Mouse (Mus musculus) testis, adult 2 months (tissue): ENCODE measurements around the gene Vtn. TPM values are rescaled to one million over a fixed set of nuclear protein-coding genes. Genes with fewer than 3 reads are reported as not detected.
A peak's percentile ranks its signal among the peaks of the same experiment; 100 is the strongest.

Experiments
- H3K27ac ChIP-seq: fragments of 200-500 bp; 2 replicates; pipeline ENCODE4 v1.5.1; 2012; ENCODE audit warnings: low read depth, low read length; ENCODE audit not compliant: control insufficient read depth, insufficient read depth
- H3K27me3 ChIP-seq: fragments of 200-500 bp; 2 replicates; pipeline ENCODE4 v1.6.1; 2012; ENCODE audit warnings: mild to moderate bottlenecking, low read length, moderate library complexity; ENCODE audit not compliant: control insufficient read depth, insufficient read depth
- H3K36me3 ChIP-seq: fragments of 200-500 bp; 2 replicates; pipeline ENCODE4 v1.6.1; 2012; ENCODE audit warnings: mild to moderate bottlenecking, low read length; ENCODE audit not compliant: control insufficient read depth, insufficient read depth
- H3K4me1 ChIP-seq: fragments of 200-500 bp; 2 replicates; pipeline ENCODE4 v1.6.1; 2012; ENCODE audit warnings: low read length; ENCODE audit not compliant: control insufficient read depth, insufficient read depth
- H3K4me3 ChIP-seq: fragments of 200-500 bp; 2 replicates; pipeline ENCODE4 v1.5.1; 2012; ENCODE audit warnings: low read depth, mild to moderate bottlenecking, low read length, moderate library complexity, mixed read lengths; ENCODE audit not compliant: control insufficient read depth
- CTCF ChIP-seq: fragments of 200-500 bp; IDR thresholded peaks from 2 replicates; pipeline ENCODE4 v1.5.1; 2012; ENCODE audit warnings: low read depth, mild to moderate bottlenecking, inconsistent platforms, low read length, moderate library complexity; ENCODE audit not compliant: control insufficient read depth, insufficient read depth, insufficient replicate concordance
- POLR2A ChIP-seq: fragments of 200-500 bp; IDR thresholded peaks from 2 replicates; pipeline ENCODE4 v1.6.1; 2012; ENCODE audit warnings: low read depth, mild to moderate bottlenecking, inconsistent platforms, low read length, moderate library complexity; ENCODE audit not compliant: control insufficient read depth
- polyA plus RNA-seq: library from polyadenylated mRNA; depleted of rRNA; stranded (reverse); fragments of >200 nt; gene quantifications from 2 replicates; pipeline ENCODE4 v1.2.3, GENCODE M21; 2012

Gene Vtn
- polyA plus RNA-seq, 1 experiment: 0.78 TPM

DNA sequence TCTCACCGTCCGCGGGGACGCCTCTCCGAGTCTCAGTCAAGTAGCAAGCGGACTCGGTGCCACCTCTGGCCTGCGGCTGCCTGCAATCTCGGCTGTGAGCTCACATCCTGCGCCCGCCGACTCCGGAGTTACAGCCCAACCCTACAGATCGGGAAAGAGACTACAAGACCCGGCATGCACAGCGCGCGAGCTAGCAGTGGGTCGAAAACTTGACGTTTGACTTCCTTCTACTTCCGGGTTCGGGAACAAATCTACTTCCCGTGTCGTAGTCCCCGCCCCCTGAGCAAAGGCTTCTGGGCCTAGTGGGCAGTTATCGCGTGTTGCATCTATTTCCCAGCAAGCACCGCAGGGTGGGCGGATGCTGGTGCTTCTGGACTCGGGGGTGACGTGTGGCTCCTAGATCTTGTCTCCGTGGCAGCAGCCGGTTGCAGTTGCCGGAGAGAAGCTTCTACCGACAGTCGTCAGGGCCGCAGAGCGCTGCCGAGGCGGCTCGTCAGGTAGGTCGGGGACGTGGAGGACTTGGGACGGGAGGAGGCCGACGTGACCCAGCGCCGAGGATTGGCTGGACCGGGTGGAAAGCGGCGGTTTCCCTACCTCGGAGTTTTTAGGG is 37.3 kb downstream of the Vtn start, which contains the start of the genes Tnfaip1 and Ift20:
Gene Tnfaip1, minus strand, starts transcription at position 253 of the 610 bp plus-strand sequence.
Gene Ift20, plus strand, starts transcription at position 282 of the 610 bp plus-strand sequence.
- TF ChIP-seq POLR2A (peak; percentile 89), CTCF (no peak)
- Histone ChIP-seq H3K36me3 (peaks cover 4% of the 10 kb centered on the region), H3K4me3 (peak within 1 kb of the TSS; percentile 100), H3K27ac (peak within 1 kb of the TSS; percentile 99), H3K27me3 (no peaks in the 10 kb centered on the region), H3K4me1 (peaks cover 2% of the 10 kb centered on the region)

DNA sequence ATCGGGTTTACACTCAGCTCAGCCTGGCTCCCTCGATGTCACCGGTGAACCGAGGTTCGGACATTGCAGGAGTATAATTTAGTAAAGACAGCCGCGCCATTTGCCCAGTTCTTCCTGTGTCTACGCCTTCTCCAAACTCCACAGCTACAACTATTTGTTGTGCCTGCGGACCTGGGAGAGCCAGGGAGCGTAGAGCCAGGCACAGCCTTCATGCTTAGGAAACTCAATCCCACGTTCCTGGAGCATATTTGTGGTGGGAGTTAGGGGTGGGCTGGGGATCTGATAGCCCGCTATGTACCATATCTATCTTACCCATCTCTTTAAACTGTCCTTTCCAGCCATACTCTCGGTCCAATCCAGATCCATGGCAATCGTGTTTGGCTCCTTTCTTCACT is 37.8 kb downstream of the Vtn start:
- TF ChIP-seq CTCF (no peak), POLR2A (no peak)
- Histone ChIP-seq H3K4me1 (peaks cover 2% of the 10 kb centered on the region), H3K27me3 (no peaks in the 10 kb centered on the region), H3K27ac (peak overlapping the region; percentile 99), H3K4me3 (peak overlapping the region; percentile 100), H3K36me3 (peaks cover 4% of the 10 kb centered on the region)

DNA sequence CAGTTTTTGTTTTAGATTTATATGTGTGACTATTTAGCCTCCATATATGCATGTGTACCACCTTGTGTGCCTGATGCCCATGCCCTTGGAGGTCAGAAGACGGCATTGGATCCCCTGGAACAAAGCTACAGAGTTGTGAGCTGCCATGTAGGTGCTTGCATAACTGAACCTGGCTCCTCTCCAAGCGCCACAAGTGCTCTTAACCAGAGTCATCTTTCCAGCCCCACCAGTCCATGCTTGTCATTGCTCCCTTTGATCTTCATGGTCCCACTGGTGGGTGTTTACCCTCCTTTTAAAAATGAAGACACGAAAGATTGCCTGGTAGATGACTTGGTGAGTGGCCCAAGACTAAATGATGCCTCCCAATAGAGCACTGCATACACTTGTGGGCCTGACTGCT is 41.5 kb downstream of the Vtn start:
- Histone ChIP-seq H3K36me3 (peaks cover 5% of the 10 kb centered on the region), H3K4me1 (peaks cover 2% of the 10 kb centered on the region), H3K27ac (no peak overlapping the region), H3K27me3 (no peaks in the 10 kb centered on the region), H3K4me3 (no peak overlapping the region)
- TF ChIP-seq CTCF (no peak), POLR2A (no peak)

DNA sequence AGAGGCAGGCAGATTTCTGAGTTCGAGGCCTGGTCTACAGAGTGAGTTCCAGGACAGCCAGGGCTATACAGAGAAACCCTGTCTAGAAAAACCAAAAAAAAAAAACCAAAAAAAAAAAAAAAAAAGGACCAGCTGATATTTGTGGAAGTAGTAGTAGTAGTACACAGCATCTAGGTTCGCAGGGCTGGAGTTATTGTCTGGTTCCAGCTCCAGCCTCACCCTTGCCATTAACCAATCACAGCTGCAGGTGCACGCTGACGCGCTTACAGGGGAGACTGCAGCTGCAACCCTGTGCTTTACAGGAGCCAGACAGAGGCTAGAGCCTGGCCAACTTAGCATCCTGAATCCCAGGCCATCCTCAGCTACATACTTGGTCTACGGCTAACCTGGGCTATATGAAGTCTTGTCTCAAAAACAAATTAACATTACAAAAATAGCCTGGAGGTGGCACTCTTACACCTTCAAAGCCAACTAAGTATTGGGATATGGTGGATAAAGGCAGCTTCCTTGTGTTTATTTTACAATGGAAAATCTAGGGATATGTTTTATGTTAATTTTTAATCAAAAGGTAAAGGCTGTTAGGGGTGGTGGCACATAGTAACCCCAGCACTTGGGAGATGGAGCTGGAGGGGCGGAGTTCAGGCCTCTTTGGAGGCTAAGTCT is 45.7 kb downstream of the Vtn start:
- Histone ChIP-seq H3K27me3 (no peaks in the 10 kb centered on the region), H3K4me3 (no peak overlapping the region), H3K4me1 (0 out of 2 replicates have a peak, but pooled peaks cover 2% of the 10 kb centered on the region), H3K36me3 (peaks cover 3% of the 10 kb centered on the region), H3K27ac (no peak overlapping the region)
- TF ChIP-seq POLR2A: no peak
- no peak for TF ChIP-seq CTCF

DNA sequence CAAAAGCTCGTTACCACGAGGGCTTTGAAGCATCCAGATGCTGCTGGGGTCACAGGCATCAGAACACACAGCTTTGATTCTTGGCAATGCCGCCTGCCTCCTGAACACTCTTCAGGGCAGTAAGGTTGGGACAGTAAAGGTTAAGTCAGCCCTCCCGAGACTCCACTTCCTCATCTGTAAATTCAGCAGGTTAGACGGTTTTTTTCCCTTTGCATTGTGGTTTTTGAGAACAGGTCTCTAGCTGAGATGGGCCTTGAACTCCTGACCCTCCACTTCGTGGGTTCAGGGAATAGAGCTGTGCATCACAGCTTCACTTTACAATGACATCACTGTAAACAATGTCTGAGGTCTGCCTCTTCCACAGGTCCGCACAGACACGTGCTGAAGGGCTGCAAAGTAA is 46.3 kb downstream of the Vtn start:
- peaks cover 3% of the 10 kb centered on the region for H3K36me3 ChIP-seq
- no peak overlapping the region for H3K27ac ChIP-seq
- TF ChIP-seq POLR2A (no peak), CTCF (no peak)
- H3K4me3 ChIP-seq: no peak overlapping the region
- no peaks in the 10 kb centered on the region for H3K27me3 ChIP-seq
- 0 out of 2 replicates have a peak, but pooled peaks cover 2% of the 10 kb centered on the region for H3K4me1 ChIP-seq

DNA sequence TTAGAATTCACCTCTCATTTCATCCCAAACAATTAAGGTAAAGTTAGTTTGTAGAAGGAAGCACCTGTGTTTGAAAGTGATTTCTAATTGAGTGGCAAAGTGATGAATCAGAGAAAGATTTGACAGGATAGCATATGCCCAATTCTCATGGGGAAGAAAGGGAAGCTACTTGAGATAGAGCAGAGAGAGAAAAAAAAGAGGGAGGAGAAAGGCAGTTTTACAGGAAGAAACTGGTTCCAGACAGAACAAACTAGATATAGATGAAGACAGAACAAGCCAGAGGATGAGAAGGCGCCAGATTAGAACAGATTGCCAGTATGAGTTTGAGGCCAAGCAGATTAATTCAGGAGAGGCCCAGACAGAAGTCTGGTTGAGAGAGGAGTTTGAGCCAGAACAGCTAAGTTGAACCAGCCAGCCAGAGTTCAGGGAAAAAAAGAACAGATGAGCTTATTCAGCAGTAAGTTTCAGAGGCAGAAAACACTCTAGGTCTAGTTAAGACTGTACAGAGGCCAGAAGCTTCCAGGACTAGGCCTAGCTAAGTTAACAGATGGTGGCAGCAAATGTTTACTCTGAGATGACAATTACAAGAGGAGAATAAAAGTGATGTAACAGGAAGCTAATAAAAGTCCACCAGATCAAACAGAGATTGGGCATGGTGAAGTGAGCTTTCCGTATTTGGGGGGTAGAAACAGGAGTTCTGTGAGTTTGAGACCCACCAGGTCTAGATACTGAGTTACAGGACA is 49.0 kb downstream of the Vtn start:
- Histone ChIP-seq H3K27ac (no peak overlapping the region), H3K4me3 (no peak overlapping the region; the same call in 1 of the 2 replicates)

DNA sequence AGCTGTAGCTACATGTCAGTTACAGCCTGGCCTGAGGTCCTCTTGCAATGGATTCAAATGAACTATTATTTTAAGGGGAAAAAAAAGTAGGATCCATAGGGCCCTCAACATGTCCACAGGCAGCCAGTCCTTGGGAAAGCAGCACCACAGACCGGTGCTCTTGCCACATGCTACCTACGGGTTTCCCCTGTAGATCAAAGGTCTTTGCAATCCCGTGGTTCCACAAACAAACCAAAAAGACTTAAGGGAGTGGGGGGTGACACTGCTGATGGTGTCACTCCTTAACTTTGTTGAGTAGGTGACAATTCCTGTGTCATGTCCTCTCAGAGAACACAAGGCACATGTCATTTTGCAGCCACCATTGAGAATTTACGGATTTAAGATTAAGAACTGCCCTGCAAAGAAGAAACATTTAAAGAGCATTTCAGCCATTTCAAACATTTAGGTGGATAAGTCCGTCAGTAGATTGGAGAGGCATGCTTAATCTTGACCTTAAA is 50.6 kb downstream of the Vtn start:
- Histone ChIP-seq H3K27me3 (no peaks in the 10 kb centered on the region), H3K4me3 (peak overlapping the region; percentile 96), H3K36me3 (no peaks in the 10 kb centered on the region), H3K4me1 (peaks cover 6% of the 10 kb centered on the region), H3K27ac (peak overlapping the region; percentile 99)
- TF ChIP-seq CTCF (no peak), POLR2A (no peak)

More for the DNA sequence above, 49.0 kb downstream of the Vtn start:
- no peak for TF ChIP-seq CTCF
- no peak for TF ChIP-seq POLR2A
- Histone ChIP-seq H3K27me3 (no peaks in the 10 kb centered on the region), H3K36me3 (no peaks in the 10 kb centered on the region; the same call in none of the 2 replicates), H3K4me1 (peaks cover 6% of the 10 kb centered on the region)
